Mouse (Mus musculus) embryo, embryonic 11.5 days (tissue): ENCODE data around the gene Bcl11b.

Source experiments
- DNase-seq: peaks from one replicate; pipeline ENCODE4 v3.0.0-alpha.2; 2012; ENCODE audit warnings: low read depth, low spot score

Gene Bcl11b

DNA sequence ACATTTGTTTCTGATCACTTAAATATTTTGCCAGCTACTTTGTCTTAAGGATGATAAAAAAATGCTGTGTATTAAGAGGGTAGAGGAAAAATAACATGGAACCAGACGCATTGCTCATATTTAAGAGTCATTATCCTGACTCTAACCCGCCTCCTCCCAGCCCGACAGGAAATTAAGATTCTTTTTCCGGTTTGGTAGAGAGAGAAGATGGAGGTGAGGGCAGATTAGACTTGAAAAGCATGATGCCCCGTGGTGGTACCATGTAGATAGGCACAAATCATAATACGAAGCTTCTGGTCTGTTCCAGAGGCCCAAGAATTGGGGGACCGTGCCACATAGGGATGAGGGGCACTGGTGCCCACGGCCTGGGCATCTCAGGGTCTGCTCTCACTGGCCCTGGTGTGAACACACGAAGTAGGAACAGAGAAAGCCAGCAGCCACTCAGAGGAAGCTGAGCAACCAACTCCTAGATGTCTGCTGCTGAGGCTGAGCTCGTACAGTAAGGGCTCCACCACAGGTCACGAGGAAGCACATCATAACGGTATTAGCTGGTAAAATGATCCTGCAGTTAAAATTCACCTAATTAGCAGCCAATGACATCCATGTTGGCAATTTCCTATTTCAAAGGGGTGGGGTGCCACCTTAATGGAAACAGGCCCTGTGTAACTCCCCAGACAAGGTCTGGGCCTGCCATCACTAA, 32.2 kb downstream of the Bcl11b start:
- DNase-seq: no peak

DNA sequence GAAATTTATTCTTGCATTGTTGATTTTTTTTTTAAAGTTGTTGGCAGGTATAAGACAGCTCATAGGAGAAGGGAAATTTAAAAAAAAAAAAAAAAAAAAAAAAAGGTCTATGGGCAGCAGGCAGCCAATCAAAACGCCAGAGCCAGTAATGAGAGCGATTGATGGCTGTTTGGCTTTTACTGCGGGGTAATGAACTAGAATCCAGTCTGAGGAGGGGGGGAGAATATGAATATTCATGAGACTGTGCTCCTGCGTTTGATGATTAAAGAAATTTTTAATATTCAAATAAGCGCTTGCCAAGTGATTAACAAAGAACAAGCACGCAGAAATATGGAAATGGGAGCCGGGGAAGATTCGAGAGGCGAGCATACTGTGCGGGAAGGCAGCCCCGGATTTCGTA, 32.8 kb downstream of the Bcl11b start:
- DNase-seq: no peak

- no peak for DNase-seq
These were observed 33.5 kb downstream of the Bcl11b start for GRCm38 (mm10) chr12:107969841-107970371.

DNA sequence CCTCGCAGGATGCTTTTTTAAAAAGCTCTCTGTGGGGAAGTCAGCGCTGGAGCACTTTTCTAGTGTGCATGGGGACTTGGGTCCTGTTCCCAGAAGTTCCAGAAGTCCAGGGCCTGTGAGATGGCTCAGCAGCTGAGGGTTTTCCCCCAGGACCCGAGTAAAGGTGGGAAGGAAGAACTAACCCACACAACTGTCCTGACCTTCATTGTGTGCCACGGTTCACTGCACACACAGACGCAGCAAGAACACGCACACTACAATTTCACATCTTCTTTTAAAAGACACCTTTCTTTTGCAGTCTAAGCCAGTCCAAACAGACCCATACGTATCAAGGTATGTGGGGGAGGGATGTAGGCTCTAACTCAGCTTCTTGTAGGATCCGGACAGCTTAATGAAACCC, 34.3 kb downstream of the Bcl11b start:
- DNase-seq: no peak

DNA sequence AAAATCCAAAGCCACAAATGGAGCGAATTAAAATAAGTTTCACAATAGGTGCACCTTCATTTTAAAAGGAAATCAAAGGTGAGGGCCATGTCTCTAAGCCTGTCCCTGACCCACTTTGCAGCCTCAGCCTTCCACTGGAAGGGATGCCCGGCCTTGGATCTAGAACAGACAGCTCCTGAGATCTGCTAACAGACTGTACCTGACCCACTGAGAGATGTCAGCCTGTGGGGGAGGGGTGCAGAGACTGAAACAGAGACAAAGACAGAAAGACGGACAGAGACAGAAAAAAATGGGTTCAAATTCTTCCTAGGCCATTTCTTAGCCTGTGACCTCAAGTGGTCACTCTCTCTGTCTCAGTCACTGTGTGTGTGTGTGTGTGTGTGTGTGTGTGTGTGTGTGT, 35.1 kb downstream of the Bcl11b start:
- DNase-seq: no peak

GRCm38 (mm10) chr12:107967026-107967425, 36.4 kb downstream of the Bcl11b start:
- no peak for DNase-seq

GRCm38 (mm10) chr12:107965103-107965502, 38.3 kb downstream of the Bcl11b start:
- no peak for DNase-seq

GRCm38 (mm10) chr12:107964396-107965085, 38.9 kb downstream of the Bcl11b start:
- no peak for DNase-seq

GRCm38 (mm10) chr12:107962852-107963251, 40.5 kb downstream of the Bcl11b start:
- DNase-seq: no peak

GRCm38 (mm10) chr12:107961843-107962242, 41.6 kb downstream of the Bcl11b start:
- DNase-seq: no peak

GRCm38 (mm10) chr12:107960789-107961491, 42.5 kb downstream of the Bcl11b start:
- no peak for DNase-seq

DNA sequence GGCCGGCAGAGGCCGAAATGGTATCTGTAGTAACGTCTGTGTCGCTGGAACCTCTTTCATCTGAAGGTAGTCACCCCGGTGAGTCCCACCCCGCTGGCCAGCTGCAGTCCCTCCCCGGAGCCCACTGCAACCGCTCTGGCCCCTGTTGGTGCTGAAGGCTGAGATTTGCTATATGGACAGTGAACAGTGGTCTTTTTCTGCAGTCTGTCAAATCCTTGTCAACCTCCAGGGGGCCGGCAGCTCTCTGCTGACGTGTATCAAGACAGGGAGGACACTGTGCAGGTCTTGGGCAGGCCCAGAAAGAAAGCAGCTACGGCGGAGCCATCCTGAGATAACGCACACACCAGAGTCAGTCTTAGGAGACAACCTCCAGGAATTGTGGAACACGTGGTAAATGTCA, 43.0 kb downstream of the Bcl11b start:
- DNase-seq: no peak

DNA sequence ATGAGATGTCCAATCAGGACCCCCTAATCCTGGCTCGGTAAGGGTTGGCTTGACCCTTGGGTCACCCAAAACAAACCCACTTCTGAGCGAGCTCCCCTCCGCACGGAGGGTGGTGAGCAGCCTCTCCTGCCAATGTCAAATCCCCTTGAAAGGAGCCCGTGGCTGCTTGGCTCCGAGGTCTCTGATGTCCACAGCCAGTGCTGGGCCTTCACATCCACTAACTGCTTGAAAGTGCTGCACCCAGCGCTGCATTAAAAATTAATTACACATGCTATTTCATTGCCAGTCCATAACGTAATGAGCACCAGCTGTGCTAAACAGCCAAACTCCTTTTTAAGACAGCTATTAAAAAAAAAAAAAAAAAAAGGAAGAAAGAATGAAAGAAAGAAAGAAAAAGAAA, 43.5 kb downstream of the Bcl11b start:
- no peak for DNase-seq

- DNase-seq: no peak
These were observed 50.2 kb downstream of the Bcl11b start for GRCm38 (mm10) chr12:107953044-107953684.

DNA sequence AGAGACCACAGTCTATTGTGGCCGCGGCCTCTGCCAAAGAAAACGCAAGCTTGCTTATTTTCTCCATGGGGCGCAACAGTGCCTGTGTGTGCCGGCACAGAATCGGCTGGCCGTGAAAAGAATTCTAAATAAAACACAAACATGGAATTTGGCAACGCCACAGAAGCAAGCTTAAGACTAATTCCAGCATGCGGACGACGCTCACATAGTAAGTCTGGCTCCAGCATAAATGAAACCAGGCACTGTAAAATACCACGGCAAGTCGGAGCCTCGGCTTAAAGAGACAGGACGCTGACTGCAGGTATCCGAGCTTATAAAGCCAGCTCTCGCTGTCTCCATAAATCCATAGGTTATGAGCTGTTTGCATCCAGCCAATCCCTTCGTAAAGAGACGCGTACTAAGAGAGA, 51.1 kb downstream of the Bcl11b start:
- DNase-seq: no peak

- DNase-seq: no peak
These were observed 52.7 kb downstream of the Bcl11b start for GRCm38 (mm10) chr12:107950667-107951179.

GRCm38 (mm10) chr12:107949416-107949815, 54.0 kb downstream of the Bcl11b start:
- no peak for DNase-seq

- no peak for DNase-seq
These were observed 61.3 kb downstream of the Bcl11b start for GRCm38 (mm10) chr12:107942100-107942499.

- DNase-seq: no peak
These were observed 62.6 kb downstream of the Bcl11b start for GRCm38 (mm10) chr12:107940774-107941173.

GRCm38 (mm10) chr12:107939177-107939576, 64.2 kb downstream of the Bcl11b start:
- DNase-seq: no peak

DNA sequence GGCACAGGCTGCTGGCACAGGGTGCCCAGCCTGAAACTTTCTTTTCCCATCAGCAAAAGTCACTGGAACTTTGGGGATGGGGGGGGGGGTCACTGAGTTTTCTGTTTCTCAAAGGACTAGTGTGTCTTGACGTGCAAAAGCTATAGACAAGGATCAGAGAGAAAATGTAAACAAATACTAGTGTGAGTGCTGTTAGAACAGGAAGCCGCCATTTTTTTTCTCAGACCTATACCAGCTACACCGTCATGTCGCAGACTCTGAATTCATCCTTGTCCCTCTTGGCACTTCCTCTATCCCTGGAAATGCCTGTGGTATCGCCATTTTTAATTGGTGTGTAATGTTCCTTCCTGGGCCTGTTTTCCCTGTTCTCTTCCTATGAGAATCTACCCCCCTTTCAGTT, 66.4 kb downstream of the Bcl11b start:
- DNase-seq: no peak

GRCm38 (mm10) chr12:107936406-107936805, 67.0 kb downstream of the Bcl11b start:
- no peak for DNase-seq
